Mouse (Mus musculus) hindbrain, embryonic 14.5 days (tissue): ENCODE measurements around the gene Tas1r2. TPM values are rescaled to one million over a fixed set of nuclear protein-coding genes. Genes with fewer than 3 reads are reported as not detected.

ENCODE experiments used
- ATAC-seq: fragments of 200-750 bp; cut with Nextera tagmentation; 2 replicates; pipeline ENCODE4 v1.8.0; 2017; ENCODE audit warnings: moderate number of reproducible peaks, mild to moderate bottlenecking, moderate TSS enrichment, moderate library complexity; ENCODE audit not compliant: low FRiP score
- DNase-seq: peaks from one replicate; pipeline ENCODE4 v3.0.0-alpha.2; 2015; ENCODE audit warnings: low spot score
- H3K27ac ChIP-seq: fragments of 300-500 bp; sonication (generic); 2 replicates; pipeline ENCODE4 v1.5.1; 2014; ENCODE audit warnings: mild to moderate bottlenecking, moderate library complexity
- H3K27me3 ChIP-seq: fragments of 300-500 bp; sonication (generic); 2 replicates; pipeline ENCODE4 v1.6.1; 2014; ENCODE audit warnings: mild to moderate bottlenecking, low read length, mixed read lengths; ENCODE audit not compliant: control insufficient read depth, insufficient read depth
- H3K36me3 ChIP-seq: fragments of 300-500 bp; sonication (generic); replicated peaks from 2 replicates; pipeline ENCODE4 v1.6.1; 2014; ENCODE audit not compliant: control insufficient read depth, insufficient read depth
- H3K4me1 ChIP-seq: fragments of 300-500 bp; sonication (generic); replicated peaks from 2 replicates; pipeline ENCODE4 v1.6.1; 2014; ENCODE audit warnings: antibody characterized with exemption, low read length, mixed read lengths; ENCODE audit not compliant: control insufficient read depth, insufficient read depth
- H3K4me2 ChIP-seq: fragments of 300-500 bp; sonication (generic); replicated peaks from 2 replicates; pipeline ENCODE4 v1.6.1; 2014; ENCODE audit warnings: mild to moderate bottlenecking, moderate library complexity
- H3K4me3 ChIP-seq: fragments of 300-500 bp; sonication (generic); replicated peaks from 2 replicates; pipeline ENCODE4 v1.5.1; 2014; ENCODE audit warnings: mild to moderate bottlenecking, low read length
- H3K9ac ChIP-seq: fragments of 300-500 bp; sonication (generic); 2 replicates; pipeline ENCODE4 v1.6.1; 2014
- H3K9me3 ChIP-seq: fragments of 300-500 bp; sonication (generic); 2 replicates; pipeline ENCODE4 v1.6.1; 2016; ENCODE audit warnings: low read length; ENCODE audit not compliant: control insufficient read depth
- WGBS: fragments of 180-500 bp; shearing (Covaris S2); extraction: QIAGEN DNeasy Blood & Tissue Kit; methylation state at CpG from one replicate; pipeline ENCODE4 v1.1.7; 2014; 5-methylcytosine and 5-hydroxymethylcytosine counted together
- polyA plus RNA-seq: library from polyadenylated mRNA; unstranded; fragments of >200 nt; fragmentation: Nextera tagmentation; extraction: Ambion mirVana; gene quantifications from 2 replicates; pipeline ENCODE4 v1.2.1, GENCODE M21; 2014

The Tas1r2 gene
- polyA plus RNA-seq, 1 experiment from 2014 or later, result not detected

DNA sequence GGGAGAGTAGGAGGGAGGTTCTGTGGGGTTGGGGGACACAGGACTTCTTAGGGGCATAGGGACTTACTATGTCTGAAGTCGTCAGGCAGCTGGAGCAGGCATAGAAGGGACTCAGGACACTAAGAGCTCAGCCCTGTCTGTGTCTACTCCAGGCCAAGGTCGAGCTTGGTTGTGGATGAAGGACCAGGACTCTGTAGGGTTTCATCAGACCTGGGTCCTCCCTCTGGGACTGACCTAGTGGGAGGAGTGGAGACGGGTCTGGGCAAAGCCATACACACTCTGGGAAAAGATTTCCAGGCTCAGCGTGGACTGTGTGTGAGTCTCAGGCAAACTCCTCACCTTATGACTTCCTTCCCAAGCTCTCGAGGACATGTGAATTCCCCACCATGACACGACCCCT is 33.6 kb upstream of the Tas1r2 start:
- H3K4me3 ChIP-seq, result no peak overlapping the region
- 76% methylated on average over 6 of the region's 6 CpGs for WGBS
- no peak overlapping the region for H3K9ac ChIP-seq
- peaks cover 33% of the 10 kb centered on the region for H3K4me1 ChIP-seq
- H3K27me3 ChIP-seq, result no peaks in the 10 kb centered on the region
- no peak for DNase-seq
- H3K27ac ChIP-seq, result no peak overlapping the region
- H3K36me3 ChIP-seq, result peaks cover 14% of the 10 kb centered on the region; the same call in 1 of the 2 replicates
- H3K9me3 ChIP-seq, result no peaks in the 10 kb centered on the region
- no peak for ATAC-seq
- H3K4me2 ChIP-seq, result no peak overlapping the region

DNA sequence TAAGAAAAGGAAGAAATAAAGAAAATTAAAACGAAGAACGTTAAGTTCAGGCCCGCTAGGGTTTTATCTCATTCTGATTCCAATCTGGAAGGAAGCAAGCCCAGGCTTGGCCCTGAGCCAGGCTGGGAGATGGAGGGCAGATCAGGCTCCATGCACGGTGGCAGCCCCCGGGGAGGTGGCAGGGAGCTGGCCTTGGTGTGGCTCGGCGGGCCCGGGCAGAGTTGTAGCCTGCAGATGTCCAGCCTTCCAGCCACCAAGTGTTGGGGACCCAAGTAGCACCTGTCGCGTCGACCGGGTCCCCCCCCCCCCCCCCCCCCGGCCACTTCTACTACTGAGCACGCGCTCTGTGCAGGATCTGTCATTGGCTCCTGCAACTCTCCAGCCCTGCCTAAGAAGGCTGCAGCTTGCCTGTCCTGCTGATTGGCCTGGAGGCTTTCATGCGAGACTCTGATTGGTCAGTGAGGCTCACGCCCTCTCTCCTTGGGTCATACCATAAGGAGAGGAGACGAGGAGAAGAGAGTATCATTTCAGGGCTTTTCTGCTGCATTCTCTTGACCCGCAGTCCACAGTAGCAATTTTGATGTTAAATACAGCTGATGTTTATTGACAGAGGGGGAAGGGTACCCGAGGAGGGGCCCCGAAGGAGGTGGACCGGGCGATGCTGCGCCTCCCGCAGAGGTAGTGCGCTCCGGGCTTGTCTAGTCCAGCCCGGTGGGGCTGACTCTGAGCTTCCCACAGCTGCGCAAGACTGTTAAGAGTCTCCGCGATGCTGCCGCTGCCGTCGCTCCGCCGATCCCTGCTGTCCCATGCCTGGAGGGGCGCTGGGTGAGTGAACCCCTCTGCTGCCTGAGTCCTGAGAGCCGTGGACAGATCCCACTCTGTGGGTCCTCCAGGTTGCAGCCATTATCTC is 30.7 kb upstream of the Tas1r2 start, which contains the start of gene Aldh4a1:
Gene Aldh4a1, plus strand, starts transcription at position 494 of the 910 bp plus-strand sequence.
- H3K4me2 ChIP-seq, result peak within 1 kb of the TSS; percentile 89
- no peaks in the 10 kb centered on the region for H3K27me3 ChIP-seq
- DNase-seq, result peak; percentile 90
- under 1% methylated on average over 31 of the region's 38 CpGs for WGBS
- H3K9ac ChIP-seq, result peak within 1 kb of the TSS; percentile 75
- peaks cover 4% of the 10 kb centered on the region; the same call in 1 of the 2 replicates for H3K36me3 ChIP-seq
- peak within 1 kb of the TSS; percentile 86 for H3K27ac ChIP-seq
- H3K4me3 ChIP-seq, result peak within 1 kb of the TSS; percentile 80
- no peaks in the 10 kb centered on the region for H3K9me3 ChIP-seq
- H3K4me1 ChIP-seq, result peaks cover 20% of the 10 kb centered on the region
- ATAC-seq, result peak; percentile 99

DNA sequence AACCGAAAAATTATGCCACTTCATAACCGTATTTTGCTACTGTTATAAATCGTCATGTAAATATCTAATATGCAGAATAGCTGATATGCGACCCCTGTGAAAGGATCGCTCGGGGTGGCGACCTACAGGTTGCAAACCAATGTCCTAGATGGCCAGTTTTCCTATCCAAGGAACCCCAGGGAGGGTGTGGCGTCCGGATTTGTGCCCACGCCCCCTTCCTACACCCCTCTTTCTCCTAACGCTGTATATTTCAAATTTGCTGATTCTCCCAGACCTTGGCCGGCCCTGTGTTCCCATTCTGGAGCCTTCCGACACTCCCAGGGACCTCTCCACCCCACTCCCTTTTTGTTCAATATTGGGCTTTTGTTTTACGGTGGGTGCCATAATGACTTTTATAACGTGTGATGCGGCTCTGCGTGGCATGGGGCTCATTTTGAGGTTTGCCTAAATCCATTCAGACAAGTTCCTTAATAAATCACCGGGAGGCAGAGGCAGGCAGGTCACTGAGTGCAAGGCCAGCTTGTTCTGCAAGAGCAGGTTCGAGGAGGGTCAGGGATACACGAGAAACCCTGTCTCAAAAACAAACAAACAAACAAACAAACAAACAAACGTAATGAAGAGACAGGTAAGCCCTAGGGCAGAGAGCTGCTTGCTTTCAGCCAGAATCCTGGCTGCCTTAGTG is 29.8 kb upstream of the Tas1r2 start:
- H3K4me2 ChIP-seq, result peak overlapping the region; percentile 89
- DNase-seq, result no peak
- H3K36me3 ChIP-seq, result no peaks in the 10 kb centered on the region; the same call in 1 of the 2 replicates
- peak overlapping the region; percentile 80 for H3K4me3 ChIP-seq
- H3K9ac ChIP-seq, result peak overlapping the region; percentile 75
- 26% methylated on average over 21 of the region's 21 CpGs for WGBS
- peaks cover 20% of the 10 kb centered on the region for H3K4me1 ChIP-seq
- no peak for ATAC-seq
- H3K9me3 ChIP-seq, result no peaks in the 10 kb centered on the region
- H3K27ac ChIP-seq, result no peak overlapping the region
- no peaks in the 10 kb centered on the region for H3K27me3 ChIP-seq

DNA sequence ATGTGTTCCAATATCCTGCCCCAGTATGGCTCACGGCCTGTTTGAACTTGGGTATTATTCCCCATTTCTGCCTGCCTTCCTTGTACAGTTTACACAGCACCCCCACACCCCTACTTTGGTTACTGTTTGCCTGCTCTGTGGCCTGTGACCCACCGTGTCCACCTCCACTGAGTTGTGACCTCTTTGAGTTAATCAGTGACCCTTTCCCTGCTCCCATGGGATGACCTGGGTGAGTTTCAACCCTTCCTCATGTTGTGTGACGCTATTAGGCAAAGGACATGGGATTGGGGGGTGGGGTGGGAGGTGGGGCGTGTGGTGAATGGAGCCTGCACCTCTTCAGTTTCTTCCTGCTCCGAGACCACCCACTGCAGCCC is 29.2 kb upstream of the Tas1r2 start:
- Histone ChIP-seq H3K9me3 (no peaks in the 10 kb centered on the region), H3K27me3 (no peaks in the 10 kb centered on the region), H3K9ac (peak overlapping the region; percentile 75), H3K4me2 (peak overlapping the region; percentile 89), H3K4me1 (peaks cover 20% of the 10 kb centered on the region), H3K27ac (no peak overlapping the region), H3K36me3 (no peaks in the 10 kb centered on the region; the same call in 1 of the 2 replicates), H3K4me3 (peak overlapping the region; percentile 80)
- DNase-seq (no peak), ATAC-seq (no peak)
- WGBS, result 52% methylated on average over 5 of the region's 5 CpGs

DNA sequence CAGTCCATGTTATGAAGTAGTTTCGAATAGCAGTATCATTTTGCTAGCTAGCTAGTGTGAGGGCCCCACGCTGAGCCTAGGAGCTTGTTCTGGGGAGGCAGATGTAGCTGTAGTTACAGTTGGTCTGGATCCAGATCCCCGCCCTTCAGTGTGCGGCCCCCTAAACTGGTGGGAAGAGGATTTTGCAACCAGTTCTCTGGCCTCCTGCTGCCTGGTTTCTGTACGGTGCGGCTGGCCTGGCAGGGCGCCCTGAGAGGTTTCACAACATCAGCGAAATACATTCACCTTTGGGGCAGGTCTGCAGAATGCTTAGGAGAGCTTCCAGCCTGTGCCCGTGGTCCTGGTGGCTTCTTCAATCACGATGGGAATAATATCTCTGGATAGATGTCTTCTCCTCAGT is 28.6 kb upstream of the Tas1r2 start:
- H3K4me1 ChIP-seq, result peaks cover 20% of the 10 kb centered on the region
- H3K27me3 ChIP-seq, result no peaks in the 10 kb centered on the region
- ATAC-seq (no peak), DNase-seq (no peak)
- H3K4me2 ChIP-seq, result peak overlapping the region; percentile 89
- no peak overlapping the region for H3K4me3 ChIP-seq
- peak overlapping the region; percentile 75; the same call in 1 of the 2 replicates for H3K9ac ChIP-seq
- no peaks in the 10 kb centered on the region for H3K9me3 ChIP-seq
- H3K36me3 ChIP-seq, result no peaks in the 10 kb centered on the region; the same call in 1 of the 2 replicates
- WGBS, result 78% methylated on average over 10 of the region's 10 CpGs
- H3K27ac ChIP-seq, result no peak overlapping the region

DNA sequence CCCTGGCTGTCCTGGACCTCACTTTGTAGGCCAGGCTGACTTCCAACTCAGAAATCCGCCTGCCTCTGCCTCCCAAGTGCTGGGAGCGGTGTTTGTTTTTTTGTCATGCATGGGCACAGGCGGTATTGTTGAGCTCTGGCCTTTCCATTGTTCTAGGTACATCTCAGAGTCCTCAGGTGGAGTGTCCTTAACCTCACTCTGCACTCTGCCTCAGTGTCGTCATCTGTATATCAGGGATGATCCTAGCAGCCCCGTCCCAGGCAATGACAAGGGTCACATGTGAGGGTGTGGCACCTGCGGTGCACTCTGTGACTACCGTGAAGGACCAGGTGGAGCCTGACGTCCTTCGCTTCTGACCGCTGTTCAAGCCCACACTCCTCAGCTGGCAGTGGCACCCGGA is 26.0 kb upstream of the Tas1r2 start:
- no peaks in the 10 kb centered on the region for H3K27me3 ChIP-seq
- H3K36me3 ChIP-seq, result no peaks in the 10 kb centered on the region; the same call in 1 of the 2 replicates
- no peak overlapping the region for H3K9ac ChIP-seq
- H3K27ac ChIP-seq, result no peak overlapping the region
- H3K4me3 ChIP-seq, result no peak overlapping the region
- 96% methylated on average over 11 of the region's 11 CpGs for WGBS
- no peak for ATAC-seq
- no peak overlapping the region for H3K4me2 ChIP-seq
- DNase-seq, result no peak
- no peaks in the 10 kb centered on the region for H3K9me3 ChIP-seq
- peaks cover 18% of the 10 kb centered on the region for H3K4me1 ChIP-seq

DNA sequence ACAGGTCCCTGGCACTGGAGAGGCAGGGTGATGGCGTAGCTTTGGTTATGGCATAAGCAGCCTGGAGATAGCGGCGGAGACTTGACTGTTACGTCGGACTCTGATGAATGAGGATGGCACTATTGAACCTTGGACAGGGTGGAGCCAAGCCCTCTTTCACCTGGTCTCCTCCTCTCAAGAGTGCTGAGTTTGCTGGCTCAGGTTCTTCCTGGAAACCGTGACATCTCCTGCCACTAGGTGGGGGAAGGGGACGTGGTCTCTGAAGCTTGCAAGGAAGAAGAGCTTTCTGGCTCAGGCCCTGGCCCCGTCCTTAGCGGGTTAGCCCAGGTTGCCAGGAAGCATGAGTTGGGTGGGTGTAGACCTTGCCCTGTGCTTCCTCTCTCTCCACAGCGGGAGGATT is 23.2 kb upstream of the Tas1r2 start:
- H3K4me2 ChIP-seq, result no peak overlapping the region
- H3K27me3 ChIP-seq, result no peaks in the 10 kb centered on the region
- no peak overlapping the region for H3K27ac ChIP-seq
- no peaks in the 10 kb centered on the region for H3K9me3 ChIP-seq
- H3K4me3 ChIP-seq, result no peak overlapping the region
- H3K4me1 ChIP-seq, result 0 out of 2 replicates have a peak, but pooled peaks cover 4% of the 10 kb centered on the region
- WGBS, result 77% methylated on average over 10 of the region's 10 CpGs
- H3K9ac ChIP-seq, result no peak overlapping the region
- H3K36me3 ChIP-seq, result peaks cover under 1% of the 10 kb centered on the region
- ATAC-seq, result no peak
- no peak for DNase-seq

DNA sequence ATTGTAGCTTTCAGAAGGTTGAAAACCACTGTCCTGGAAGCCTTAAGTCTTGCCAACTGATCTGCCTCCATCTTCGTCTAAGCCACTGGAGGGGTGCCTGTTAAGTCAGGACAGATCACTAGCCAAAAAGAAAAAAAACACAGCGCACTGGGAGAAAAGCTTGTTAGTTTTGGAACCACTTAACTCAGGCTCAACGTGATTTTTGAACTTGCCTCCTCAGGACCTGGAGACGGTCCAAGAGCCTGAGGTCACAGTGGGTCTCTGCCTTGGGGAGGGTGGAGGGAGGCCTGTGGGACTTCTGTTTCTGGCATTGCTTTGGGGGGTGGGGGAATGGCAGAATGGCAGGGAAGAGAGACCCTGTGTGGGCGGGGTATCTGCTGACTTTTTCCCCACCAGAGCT is 22.2 kb upstream of the Tas1r2 start:
- Histone ChIP-seq H3K4me1 (0 out of 2 replicates have a peak, but pooled peaks cover 4% of the 10 kb centered on the region), H3K9me3 (no peaks in the 10 kb centered on the region), H3K27ac (no peak overlapping the region), H3K36me3 (peaks cover 9% of the 10 kb centered on the region), H3K4me3 (no peak overlapping the region), H3K9ac (no peak overlapping the region), H3K4me2 (no peak overlapping the region), H3K27me3 (no peaks in the 10 kb centered on the region)
- DNase-seq, result no peak
- no peak for ATAC-seq
- 71% methylated on average over 5 of the region's 5 CpGs for WGBS

DNA sequence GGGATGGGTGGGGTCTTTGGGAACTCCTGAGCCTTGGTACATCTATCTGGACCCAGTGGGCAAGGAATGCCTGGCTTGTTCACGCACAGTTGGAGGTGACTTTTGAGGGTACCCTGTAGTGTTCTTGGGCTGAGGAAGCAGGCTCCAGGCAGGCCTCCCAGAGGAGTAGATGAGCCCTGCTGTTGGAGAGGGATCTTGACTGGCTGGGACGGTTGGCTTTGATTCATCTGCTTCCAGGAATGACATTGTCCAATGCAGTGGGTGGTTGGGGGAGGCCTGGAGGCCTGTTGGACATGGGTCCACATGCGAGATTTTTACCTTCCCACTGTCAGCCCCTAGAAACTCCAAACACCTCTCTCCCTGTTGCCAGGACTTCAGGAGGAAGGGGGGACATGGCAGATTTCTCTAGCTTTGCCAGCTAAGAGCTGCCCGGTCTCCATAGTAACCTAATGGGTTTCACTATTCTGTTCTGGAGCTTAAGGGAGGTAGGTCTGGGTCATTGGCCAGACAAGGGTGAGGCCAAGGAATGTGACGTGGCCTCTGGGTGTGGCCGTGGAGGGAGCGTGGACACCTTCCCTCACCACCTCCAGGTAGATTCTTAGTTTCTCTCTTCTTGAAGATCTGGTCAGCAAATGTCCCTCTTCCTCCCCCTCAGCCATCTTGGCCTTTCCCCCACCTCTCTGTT is 21.6 kb upstream of the Tas1r2 start:
- 85% methylated on average over 7 of the region's 7 CpGs for WGBS

More for the DNA sequence above, 21.6 kb upstream of the Tas1r2 start:
- H3K27me3 ChIP-seq, result no peaks in the 10 kb centered on the region
- H3K9ac ChIP-seq, result no peak overlapping the region
- no peak for ATAC-seq
- no peak overlapping the region for H3K4me2 ChIP-seq
- no peak overlapping the region for H3K27ac ChIP-seq
- H3K4me3 ChIP-seq, result no peak overlapping the region
- 0 out of 2 replicates have a peak, but pooled peaks cover 4% of the 10 kb centered on the region for H3K4me1 ChIP-seq
- no peak for DNase-seq
- H3K9me3 ChIP-seq, result no peaks in the 10 kb centered on the region
- H3K36me3 ChIP-seq, result peaks cover 9% of the 10 kb centered on the region
